Mouse (Mus musculus): ENCODE data around the gene Slc39a1.
A peak's percentile ranks its signal among the peaks of the same experiment; 100 is the strongest.
"Not testable (repeated sequence)": the region's sequence is repeated elsewhere in the genome, so short reads cannot be mapped to it uniquely, and the experiment has no call there.

The Slc39a1 gene

DNA sequence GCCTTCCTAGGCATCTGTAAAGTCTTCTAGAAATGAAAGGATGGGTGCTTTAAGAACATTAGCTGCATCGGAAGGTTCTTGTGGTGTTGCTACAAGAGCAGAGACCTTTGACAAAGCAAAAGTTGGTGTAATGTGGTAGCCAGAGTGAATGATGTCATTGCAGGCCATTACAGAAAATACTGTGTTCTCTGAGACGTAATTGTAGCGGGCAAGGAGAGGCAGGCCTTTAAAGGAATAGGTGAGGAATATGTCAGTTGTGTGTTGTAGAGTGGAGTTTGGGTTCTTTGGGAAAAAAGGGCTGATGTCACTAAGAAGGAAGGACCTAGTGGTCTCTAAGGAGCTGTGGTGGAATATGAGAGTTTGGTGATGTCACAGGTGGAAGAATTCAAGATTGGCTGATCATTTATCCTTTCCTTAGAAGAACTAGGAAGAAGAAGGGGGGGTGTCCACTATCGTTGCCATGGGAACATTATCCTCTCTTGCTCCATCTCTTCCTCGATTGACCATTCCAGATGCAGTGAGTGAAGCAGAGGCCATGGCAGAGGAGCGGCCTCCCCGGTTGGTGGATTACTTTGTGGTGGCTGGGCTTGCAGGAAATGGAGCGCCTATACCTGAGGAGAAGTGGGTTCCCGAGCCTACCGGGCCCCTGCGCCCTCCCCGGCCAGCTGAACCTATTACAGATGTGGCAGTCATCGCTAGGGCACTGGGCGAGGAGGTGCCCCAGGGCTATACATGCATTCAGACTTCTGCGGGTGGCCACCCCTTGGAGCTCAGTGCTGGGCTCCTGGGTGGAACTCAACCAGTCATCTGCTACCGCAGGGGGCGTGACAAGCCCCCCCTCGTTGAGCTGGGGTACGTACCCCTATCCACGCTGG lies 19.2 kb downstream of the Slc39a1 start:
- DNase-seq, result no peak

DNA sequence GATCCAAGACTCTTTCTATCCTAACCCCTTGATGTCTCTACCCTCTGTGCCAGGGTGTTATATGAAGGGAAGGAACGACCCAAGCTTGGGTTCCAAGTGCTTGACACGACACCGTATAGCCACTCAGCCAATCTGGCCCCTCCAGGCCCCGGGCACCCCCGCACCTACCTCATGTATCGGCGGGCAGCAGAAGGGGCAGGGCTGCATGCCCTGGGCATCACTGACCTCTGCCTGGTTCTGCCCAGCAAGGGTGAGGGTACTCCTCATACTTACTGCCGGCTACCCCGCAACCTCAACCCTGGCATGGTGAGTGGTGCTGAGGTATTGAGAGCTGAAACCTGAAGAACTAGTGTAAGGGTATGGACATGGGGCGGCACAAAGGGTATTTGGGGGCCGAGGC lies 20.2 kb downstream of the Slc39a1 start:
- DNase-seq, result no peak

DNA sequence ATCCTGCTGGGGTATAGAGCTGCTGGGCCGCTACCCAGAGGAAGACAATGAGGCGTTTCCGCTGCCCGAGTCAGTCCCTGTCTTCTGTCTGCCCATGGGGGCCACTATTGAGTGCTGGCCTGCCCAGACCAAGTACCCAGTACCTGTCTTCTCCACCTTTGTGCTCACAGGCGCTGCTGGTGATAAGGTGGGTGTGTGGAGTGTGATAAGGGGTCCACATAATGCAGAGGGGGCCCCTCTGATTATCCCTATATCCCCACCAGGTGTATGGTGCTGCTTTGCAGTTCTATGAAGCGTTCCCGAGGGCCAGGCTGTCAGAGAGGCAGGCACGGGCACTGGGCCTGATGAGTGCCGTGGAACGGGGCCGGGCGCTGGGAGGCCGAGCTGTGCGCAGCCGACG lies 21.0 kb downstream of the Slc39a1 start:
- no peak for DNase-seq

DNA sequence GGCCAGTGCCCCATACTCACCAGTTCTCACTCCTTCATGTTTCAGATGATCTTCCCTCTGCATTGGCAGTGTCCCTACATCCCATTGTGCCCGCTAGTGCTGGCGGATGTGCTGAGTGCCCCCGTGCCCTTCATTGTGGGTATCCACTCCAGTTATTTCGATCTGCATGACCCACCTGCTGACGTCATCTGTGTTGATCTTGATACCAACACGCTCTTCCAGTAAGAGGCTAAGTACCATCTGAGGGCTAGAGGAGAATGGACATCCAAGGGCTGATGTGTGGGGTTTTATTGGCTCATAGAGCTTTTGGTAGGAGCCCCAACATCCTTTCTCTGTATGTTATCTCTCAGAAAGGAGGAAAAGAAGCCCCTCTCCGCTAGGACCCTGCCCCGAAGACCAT lies 22.8 kb downstream of the Slc39a1 start:
- no peak for DNase-seq

DNA sequence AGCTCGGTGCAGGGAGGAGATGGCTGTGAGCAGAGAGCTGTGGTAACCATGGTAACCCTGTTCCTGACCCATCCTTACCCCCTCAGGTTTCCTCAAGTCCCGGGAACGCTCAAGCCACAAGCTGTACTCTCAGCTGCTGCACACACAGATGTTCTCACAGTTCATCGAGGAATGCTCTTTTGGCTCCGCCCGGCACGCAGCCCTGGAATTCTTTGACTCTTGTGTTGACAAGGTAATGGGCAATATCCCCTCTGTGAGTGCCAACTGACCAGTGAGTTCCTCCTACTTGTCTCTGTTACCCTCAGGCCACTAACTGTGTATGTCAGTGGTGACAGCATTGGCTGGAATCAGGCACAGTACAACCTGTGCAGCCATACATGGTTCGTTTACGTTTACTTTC lies 24.2 kb downstream of the Slc39a1 start:
- no peak for DNase-seq

DNA sequence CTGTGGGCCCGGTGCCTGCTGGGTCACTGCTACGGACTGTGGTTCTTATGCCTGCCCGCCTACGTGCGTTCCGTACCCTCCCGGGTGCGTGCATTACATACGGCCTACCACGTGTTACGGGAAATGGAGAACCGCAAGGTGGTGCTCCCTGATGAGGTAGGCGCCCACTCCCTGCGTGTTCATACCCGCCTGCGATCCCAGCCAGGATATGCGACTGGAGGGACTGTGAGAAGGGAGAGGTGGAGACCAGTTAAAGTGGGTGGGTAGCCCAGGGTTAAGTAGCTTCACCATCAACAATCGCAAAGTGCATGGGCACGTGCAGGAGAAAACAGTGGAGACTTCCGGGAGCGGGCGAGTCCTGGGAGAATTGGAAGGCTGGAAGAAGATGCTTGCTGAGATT lies 25.9 kb downstream of the Slc39a1 start:
- no peak for DNase-seq

DNA sequence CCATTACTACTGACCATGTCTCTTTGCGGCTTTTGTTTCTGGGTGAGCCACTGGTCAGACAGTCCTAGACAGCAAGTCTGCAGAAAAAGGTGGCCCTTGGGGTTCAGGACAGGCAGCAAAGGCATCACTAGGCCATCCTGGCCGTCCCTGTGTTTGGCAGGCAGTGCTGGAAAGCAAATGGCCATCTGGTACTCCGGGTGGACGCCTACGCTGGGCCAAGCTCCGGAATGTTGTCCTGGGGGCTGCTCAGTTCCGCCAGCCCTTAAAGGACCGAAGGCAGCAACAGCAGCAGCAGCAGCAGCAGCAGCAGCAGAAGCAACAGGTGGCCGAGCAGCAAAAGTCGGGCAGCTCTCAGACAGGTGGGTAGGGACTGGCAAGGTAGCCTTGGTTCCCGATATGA lies 27.3 kb downstream of the Slc39a1 start:
- DNase-seq, result no peak

DNA sequence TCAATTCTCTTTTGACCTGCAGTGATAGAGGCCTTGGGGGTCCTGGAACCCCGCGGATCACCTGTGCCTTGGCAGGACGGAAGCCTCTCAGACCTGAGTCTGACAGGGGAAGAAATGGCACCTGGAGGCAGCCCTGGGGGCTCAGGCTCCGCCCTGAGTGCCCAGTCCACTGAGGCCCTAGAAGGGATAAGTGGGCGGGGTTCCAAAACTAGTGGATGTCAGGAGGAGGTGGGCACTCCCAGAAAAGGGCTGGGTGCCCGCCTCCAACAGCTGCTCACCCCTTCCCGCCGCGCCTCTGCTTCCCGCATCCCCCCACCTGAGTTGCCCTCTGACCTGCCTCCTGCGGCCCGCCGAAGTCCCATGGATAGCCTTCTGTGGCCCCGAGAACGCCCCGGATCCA lies 28.9 kb downstream of the Slc39a1 start:
- no peak for DNase-seq

DNA sequence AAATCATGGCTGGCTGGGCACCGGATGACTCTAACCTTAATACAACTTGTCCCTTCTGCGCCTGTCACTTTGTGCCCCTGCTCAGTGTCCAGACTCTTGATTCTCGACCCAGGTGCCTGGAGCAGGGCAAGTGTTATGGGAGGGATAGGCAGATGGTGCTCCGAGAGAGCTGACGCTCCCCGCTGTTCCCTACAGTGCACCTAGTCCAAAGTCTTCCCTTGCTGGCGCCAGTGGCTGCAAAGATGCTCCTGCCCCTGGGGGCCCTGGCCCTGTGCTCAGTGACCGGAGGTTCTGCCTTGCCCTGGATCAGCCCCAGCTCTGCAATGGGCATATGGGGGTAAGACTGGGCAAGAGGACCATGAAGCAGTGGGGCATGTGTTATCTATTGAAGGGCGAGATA lies 29.8 kb downstream of the Slc39a1 start:
- DNase-seq, result no peak

DNA sequence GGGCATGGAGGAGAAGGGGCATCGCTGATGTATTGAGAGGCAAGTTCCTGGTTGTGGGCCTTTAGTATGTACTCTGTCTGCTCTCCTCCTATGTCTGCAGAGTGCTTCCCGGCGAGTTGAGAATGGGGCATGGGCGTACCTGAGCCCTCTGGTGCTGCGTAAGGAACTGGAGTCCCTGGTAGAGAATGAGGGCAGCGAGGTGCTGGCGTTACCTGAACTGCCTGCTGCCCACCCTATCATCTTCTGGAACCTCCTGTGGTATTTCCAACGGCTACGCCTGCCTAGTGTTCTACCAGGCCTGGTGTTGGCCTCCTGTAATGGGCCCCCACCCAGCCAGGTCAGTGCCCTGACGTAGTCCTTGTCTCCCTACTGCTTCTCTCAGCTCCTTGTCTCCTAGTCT lies 30.2 kb downstream of the Slc39a1 start:
- no peak for DNase-seq

DNA sequence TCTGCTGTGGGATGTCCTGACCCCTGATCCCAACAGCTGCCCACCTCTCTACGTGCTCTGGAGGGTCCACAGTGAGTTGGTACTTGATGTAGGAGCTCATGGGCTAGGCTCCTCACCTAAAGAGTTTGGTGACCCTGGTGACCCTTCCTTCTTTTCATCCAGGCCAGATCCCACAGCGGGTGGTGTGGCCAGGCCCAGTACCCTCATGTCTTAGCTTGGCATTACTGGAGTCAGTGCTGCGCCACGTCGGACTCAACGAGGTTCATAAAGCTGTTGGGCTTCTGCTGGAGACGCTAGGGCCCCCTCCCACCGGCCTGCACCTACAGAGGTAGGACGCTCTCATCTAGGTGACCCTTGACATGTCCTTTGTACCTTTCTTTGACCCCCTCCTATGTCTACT lies 31.2 kb downstream of the Slc39a1 start:
- DNase-seq, result no peak

DNA sequence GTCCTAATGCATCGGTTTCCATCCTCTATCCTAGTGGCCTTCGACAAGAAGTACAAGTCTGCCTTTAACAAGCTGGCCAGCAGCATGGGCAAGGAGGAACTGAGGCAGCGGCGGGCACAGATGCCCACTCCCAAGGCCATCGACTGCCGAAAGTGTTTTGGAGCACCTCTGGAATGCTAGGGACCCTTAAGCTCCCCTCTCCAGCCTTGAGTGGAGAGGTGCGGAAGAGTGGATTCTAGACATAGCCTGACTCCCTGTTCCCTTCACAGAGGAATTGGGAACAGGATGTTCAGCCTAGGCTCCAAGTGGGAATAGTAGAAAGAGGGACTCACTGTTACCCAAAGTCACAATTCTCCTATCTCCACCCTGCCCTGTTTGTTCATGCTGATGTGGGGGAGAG lies 31.8 kb downstream of the Slc39a1 start:
- DNase-seq, result no peak

DNA sequence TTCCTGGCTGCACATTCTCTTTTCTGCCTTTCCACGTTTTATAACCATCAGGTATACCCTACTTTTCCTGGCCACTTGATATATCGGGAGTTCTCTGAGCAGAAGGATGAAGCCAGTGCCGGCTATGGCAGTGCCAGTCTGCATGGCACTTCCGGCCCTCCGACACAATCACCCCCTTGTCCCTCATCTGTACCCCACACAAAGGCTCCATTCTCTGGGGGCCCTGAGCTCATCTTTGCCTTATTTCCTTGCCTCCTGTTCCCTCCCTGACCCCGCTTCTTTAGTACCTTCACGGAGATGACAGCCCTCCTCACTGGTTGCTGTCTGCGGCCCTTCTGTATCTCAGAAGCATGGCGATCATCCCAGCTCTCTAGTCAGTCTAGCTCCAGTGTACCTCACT lies 32.7 kb downstream of the Slc39a1 start:
- no peak for DNase-seq

DNA sequence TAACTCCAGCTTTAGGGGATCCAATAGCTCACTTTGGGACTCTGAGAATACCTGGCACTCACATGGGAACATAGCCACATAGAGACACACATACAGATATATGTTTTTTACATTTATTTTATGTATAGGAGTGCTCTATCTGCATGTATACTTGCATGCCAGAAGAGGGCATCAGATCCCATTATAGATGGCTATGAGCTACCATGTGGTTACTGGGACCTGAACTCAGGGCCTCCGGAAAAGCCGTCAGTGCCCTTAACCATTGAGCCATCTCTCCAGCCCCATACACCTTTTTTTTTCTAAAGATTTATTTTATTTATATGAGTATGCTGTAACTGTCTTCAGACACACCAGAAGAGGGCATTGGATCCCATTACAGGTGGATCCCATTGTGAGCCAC lies 36.2 kb downstream of the Slc39a1 start:
- no peak for DNase-seq

DNA sequence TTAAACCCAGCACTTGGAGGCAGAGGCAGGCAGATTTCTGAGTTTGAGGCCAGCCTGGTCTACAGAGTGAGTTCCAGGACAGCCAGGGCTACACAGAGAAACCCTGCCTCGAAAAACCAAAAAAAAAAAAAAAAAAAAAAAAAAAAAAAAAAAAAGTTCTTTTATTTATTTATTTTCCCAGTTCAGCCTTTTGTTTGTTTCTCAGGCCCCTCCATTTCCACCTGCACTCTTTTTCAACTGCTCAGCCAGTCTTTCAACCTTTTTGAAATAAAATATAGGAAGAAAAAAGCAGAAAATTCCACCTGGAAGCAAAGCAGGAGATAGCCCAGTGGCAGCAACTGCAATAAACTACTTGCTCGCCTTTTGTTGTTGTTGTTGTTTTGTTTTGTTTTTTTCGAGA lies 41.4 kb downstream of the Slc39a1 start:
- DNase-seq, result not testable (repeated sequence)

DNA sequence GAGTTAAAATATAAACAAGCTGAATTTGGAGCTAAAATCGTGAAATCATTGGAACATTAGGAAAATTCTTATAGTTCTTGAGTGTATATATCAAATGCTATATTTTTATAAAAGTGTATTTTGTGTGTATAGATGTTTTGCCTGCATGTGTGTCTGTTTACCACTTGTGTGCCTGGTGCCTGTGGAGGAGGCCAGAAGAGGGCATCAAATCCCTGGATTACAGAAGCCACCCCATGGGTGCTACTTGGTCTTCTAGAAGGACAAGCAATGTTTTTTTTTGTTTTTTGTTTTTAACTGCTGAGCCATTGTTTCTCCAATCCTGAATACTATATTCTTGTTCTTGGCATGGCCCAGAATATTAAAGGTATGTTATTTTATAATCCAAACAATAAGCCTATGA lies 42.6 kb downstream of the Slc39a1 start:
- DNase-seq, result no peak

DNA sequence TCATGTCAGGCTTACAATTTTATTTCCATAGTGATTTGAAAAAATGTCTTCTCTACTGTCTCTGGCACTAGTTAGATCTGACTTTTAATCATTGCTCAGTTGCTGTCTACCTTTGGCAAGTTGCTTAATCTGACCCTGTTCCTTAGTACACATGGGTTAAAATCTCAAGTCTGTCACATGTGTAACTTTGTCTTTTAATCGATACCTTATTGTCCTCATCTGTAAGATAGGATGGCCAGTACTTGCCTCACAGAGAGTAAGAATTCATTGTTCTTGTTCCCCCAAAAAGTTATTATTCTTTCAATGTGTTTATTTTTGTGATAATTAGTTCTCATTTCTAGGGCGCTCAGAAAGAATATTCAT lies 44.0 kb downstream of the Slc39a1 start:
- DNase-seq, result no peak

DNA sequence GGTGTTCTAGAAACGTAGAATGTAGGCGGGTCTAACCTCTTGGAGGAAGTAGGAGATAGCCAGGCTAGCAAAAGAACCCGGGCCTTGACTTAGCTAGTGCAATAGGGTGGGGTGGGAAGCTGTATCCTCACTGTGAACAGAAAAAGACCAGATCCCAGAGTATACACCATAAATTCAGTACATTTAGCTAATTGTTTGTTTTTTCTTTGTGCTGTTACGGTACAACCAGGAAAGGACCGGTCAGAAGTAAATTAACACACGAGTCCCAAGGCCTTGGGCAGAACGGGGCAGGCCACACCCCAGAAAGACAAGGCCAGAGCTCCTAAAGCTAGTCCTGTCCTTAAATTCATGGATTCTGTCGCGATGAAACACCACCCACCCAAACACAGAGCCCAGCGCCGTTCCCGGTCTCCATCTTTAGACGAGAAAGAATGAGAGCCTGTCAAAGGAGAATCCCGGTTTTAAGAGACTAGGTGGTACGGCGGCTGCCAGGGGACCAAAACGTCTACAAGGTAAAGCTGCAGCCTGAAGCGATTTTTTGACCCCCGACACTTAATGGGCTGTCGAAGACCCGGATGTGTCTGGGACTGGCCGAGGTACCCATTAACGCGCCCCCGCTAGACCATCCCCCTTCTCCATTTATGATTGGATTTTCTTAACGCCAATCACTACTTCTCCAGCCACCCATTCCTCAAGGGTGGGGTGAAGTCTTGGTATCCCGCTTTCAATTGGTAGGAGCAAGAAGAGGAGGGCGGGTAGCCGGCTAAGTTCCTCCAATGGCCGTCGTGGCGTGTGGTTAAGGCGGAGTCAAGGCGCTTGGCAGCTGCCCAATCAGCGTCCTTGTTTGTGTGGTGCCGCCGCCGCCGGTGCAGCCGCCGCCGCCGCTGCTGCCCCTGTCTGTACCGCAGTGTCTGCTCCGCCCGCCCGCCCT lies 44.6 kb downstream of the Slc39a1 start, which contains the start of gene Gatad2b:
Gene Gatad2b (plus strand): TSS at position 834 of the 931 bp plus-strand sequence.
- peak; percentile 98 for DNase-seq

DNA sequence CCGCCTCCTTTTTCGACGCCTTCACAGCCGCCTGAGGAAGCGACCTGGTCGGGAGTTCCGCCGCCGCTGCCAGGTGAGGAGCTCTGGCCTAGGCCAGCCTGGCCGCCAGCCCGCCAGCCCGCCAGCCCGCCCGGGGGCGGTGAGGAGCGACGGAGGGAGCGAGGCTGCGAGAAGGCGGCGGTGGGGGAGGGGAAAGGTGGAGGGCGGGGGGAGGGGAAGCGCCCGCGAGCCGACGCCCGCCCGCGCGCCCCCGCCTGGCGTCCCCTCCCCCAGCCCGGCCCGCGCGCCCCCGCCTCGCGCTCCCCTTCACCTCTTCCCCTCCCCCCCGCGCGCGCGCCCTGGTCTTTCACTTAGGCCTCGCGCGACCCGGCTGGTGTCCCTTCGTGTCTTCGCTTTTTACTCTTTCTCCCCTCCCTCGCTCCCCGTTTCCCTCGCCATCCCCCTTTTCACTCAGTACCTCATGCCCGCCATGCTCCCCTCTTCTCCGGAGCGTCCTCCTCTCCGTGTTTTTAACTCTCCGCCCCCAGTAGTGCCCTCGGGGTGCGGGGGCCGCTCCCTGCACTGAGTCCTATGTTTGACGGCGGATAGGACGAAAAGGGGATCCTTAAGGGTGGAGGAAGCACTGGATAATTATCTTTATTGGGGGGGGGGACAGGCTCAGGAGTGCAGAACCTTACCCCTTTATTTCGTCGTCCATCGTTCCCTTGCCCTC lies 45.5 kb downstream of the Slc39a1 start:
- peak; percentile 17 for DNase-seq

DNA sequence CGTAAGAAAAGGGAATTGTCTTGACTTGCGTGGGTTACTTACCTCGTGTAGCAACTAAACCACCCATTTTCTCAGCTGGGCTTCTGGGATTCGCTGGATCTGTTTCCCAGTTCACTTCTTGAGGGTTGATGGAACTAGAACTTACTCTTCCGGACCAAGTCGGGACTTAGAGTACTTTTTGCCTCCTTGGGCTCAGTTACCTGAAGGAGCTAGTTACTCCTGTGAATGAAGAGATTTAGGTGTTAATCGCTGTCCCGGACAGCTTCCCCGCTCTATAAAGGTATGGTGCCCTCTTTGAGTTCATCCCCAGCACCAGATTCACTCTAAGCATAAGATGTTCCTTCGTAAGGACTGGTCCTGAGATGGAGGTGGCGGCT lies 46.1 kb downstream of the Slc39a1 start:
- no peak for DNase-seq

DNA sequence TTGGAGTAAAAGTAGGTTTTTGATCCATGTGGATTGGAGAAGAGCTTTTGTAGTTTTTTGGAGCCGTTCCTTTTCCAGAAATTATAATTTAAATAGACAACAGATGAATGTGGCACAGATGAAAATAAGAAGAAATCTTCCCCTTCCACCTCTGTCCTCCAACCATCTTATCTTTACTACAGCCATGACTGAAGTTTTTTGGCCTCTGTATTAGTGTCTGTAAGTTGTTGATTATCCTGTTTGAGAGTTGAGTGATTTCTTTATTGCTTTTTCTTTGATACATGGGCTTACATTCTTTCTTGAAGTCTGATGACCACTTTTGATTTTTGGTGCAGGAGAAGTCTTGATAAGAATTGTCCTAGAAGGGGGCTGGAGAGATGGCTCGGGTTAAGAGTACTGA lies 46.7 kb downstream of the Slc39a1 start:
- DNase-seq, result no peak

Measured in right cerebral cortex, postnatal 25 days (tissue).